Mouse (Mus musculus) left cerebral cortex, adult 2 months (tissue): ENCODE data around the gene Gramd1c. TPM values are rescaled to one million over a fixed set of nuclear protein-coding genes. Genes with fewer than 3 reads are reported as not detected.

ENCODE experiments used
- DNase-seq, 2 experiments: peaks; one replicate each; pipeline ENCODE4 v3.0.0; 2021 to 2022; ENCODE audit warnings: low spot score in 2 of 2, mixed read lengths in 1 of 2; ENCODE audit errors: extremely low spot score in 1 of 2
- H3K27ac ChIP-seq: fragments of 200-600 bp; 2 replicates; pipeline ENCODE4 v1.8.1; 2022
- H3K4me3 ChIP-seq: fragments of 200-600 bp; 2 replicates; pipeline ENCODE4 v1.8.1; 2022
- CTCF ChIP-seq: fragments of 200-600 bp; IDR thresholded peaks from 2 replicates; pipeline ENCODE4 v1.8.1; 2022; ENCODE audit warnings: antibody characterized with exemption, mild to moderate bottlenecking, moderate library complexity
- intact Hi-C: fragments of 180-260 bp; cut with DNase I; formaldehyde crosslinking; loops from one replicate; pipeline ENCODE4 v1.15.1; 2025
- microRNA-seq, 2 experiments: library from miRNA; unstranded; fragments of <30 nt; microRNA quantifications; one replicate each; pipeline ENCODE4 v1.2.0; 2021
- total RNA-seq, 2 experiments: library from RNA; stranded (reverse); gene quantifications; 2 replicates each; pipeline ENCODE4 v1.2.3; 2021

The Gramd1c gene
- total RNA-seq, 2 experiments from 2014 or later = 1.7 to 2.0 TPM

- intact Hi-C loops = no loop called here
- peak overlapping the region; percentile 34; the same call in 1 of the 2 replicates for H3K27ac ChIP-seq
- H3K4me3 ChIP-seq = no peak overlapping the region
- no peak for TF ChIP-seq CTCF
- no peak for DNase-seq
These were observed 117.8 kb downstream of the Gramd1c start for GRCm38 (mm10) chr16:43945351-43945750.

DNA sequence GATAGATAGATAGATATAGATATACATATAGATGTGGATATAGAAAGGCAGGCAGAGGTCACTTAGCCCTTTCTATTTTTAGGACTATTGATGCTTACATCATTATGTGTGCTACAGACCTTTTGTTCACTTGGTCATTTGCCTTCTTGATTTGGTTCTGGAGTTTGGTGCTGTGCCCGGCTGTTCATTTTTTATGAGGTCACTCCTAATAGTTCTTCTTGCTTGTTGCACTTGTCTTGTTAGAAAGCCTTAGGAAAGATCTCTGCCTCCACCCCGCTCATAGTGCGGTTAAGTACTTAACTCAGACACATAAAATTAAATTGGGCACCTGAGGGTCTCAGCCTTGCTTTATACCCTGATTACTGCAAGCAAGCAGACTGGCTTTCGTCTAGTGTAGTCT lies 122.3 kb downstream of the Gramd1c start:
- Histone ChIP-seq H3K27ac (no peak overlapping the region), H3K4me3 (no peak overlapping the region)
- no peak for DNase-seq
- intact Hi-C loops = no loop called here
- TF ChIP-seq CTCF = no peak

- Histone ChIP-seq H3K27ac (peak overlapping the region; percentile 65), H3K4me3 (no peak overlapping the region)
These were observed 127.3 kb downstream of the Gramd1c start for GRCm38 (mm10) chr16:43935892-43936291.

GRCm38 (mm10) chr16:43935367-43935766 lies 127.8 kb downstream of the Gramd1c start:
- no peak for TF ChIP-seq CTCF
- peak overlapping the region; percentile 65 for H3K27ac ChIP-seq
- no peak overlapping the region for H3K4me3 ChIP-seq
- no peak for DNase-seq
- intact Hi-C loops = no loop called here

More at GRCm38 (mm10) chr16:43935892-43936291, 127.3 kb downstream of the Gramd1c start:
- TF ChIP-seq CTCF = no peak
- no peak for DNase-seq
- intact Hi-C loops = no loop called here

- no peak for DNase-seq
- intact Hi-C loops = no loop called here
- Histone ChIP-seq H3K4me3 (no peak overlapping the region), H3K27ac (peak overlapping the region; percentile 65)
- TF ChIP-seq CTCF = no peak
These were observed 128.3 kb downstream of the Gramd1c start for GRCm38 (mm10) chr16:43934856-43935255.

DNA sequence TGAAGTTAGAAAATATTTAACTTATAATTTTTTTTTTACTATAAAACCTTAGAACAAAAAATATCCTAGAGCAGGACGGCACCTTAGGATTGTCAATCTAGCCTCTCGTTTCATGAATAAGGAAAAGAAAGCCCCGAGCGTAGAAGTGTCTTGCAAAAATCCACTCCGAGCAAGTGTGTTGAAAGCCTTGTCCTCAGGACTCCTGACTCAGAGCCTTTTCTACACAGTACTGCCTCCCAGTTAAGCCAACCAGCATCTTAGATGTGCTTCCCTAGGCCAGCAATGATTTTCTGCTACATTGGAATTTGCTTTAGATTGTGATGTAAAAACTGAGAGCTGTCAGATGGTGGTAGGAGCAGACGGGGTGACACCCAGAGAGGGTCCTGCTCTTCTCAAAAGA lies 130.1 kb downstream of the Gramd1c start:
- H3K4me3 ChIP-seq = no peak overlapping the region
- no peak for DNase-seq
- TF ChIP-seq CTCF = no peak
- intact Hi-C loops = no loop called here
- peak overlapping the region; percentile 51 for H3K27ac ChIP-seq

DNA sequence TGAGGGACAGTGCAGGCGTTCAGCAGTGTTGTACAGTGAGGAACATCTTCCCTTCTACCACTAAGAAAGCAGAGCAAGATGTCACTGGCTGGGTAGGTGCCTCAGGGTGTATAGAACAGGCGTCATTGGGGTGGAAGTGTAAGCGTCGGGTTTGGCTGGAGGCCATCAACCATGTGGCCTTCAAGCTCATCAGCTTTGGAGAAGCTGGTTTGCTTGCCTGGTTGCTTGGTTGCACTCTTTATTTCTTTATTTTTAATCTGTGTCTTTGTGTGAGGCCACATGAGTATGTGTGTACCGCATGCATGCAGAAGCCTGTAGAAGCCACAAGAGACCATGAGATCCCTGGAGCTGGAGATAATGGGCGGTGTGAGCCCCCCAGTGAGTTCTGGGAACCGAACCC lies 130.8 kb downstream of the Gramd1c start:
- TF ChIP-seq CTCF = no peak
- intact Hi-C loops = no loop called here
- DNase-seq = no peak
- H3K27ac ChIP-seq = peak overlapping the region; percentile 45; the same call in 1 of the 2 replicates
- no peak overlapping the region for H3K4me3 ChIP-seq

DNA sequence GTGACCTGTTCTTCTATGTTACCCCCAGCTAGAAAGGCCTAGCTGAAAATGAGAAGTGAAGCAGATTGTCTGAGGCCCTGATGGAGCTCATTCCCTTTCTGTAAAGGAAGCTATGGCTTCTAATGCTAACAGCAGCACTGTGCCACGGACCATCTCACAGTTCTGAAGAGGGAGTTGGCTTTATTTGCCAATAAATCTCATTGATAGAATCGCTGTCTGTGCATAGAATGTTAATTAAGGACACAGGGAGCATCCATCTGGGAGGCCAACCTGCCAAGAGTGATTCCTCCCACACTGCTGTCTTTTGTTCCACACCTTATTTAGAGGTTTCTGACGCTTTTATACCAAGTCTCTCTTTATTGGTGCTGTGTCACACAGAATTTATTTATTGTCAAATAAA lies 131.6 kb downstream of the Gramd1c start:
- Histone ChIP-seq H3K4me3 (no peak overlapping the region), H3K27ac (peak overlapping the region; percentile 15; the same call in 1 of the 2 replicates)
- intact Hi-C loops = no loop called here
- no peak for DNase-seq
- no peak for TF ChIP-seq CTCF

DNA sequence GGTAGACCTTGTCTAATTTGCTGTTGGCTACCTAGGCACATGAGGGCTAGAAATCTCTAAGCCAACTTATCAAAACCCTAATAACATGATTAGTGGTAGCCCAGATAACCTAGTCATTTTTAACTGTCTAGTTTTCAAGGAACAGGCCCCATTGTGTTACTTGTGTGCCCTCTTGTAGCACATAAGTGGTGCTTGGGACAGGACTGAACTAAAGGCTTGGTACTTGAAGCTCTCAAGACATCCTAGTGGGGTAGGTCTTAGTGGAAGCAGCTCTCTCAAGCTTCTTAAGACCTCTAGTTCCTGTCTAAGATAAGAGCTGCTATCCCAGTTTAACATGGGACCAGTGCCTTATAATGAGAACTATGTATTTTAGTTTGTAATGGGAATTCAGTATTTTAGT lies 132.6 kb downstream of the Gramd1c start:
- intact Hi-C loops = no loop called here
- TF ChIP-seq CTCF = no peak
- no peak for DNase-seq
- H3K27ac ChIP-seq = no peak overlapping the region
- no peak overlapping the region for H3K4me3 ChIP-seq

Small RNAs within 50 kb of the gene (microRNA-seq; reads per million reads assigned to microRNA genes)
- 0 reads per million in 2 experiments for gene Mir3470b

Other genes starting within 250 kb of the Gramd1c start
- gene Ccdc191, start 173.5 kb downstream of the Gramd1c start, total RNA-seq = 1 to 10 TPM; 5.1 to 5.3 TPM
- 10 to 100 TPM; 36.7 to 37.7 TPM for gene Qtrt2, start 136.5 kb downstream of the Gramd1c start, total RNA-seq
- gene Zdhhc23, start 83.6 kb downstream of the Gramd1c start, total RNA-seq = 10 to 100 TPM; 27.0 to 28.2 TPM
- 100 to 1,000 TPM; 428 to 489 TPM for gene Atp6v1a, start 76.4 kb upstream of the Gramd1c start, total RNA-seq
- gene Naa50, start 76.5 kb upstream of the Gramd1c start, total RNA-seq = 10 to 100 TPM; 61.6 to 62.8 TPM
- gene Usf3, start 109.9 kb upstream of the Gramd1c start, total RNA-seq = 10 to 100 TPM; 39.9 to 40.3 TPM